Mouse (Mus musculus) neural tube, embryonic 12.5 days (tissue): ENCODE measurements around the gene Plcg2. TPM values are rescaled to one million over a fixed set of nuclear protein-coding genes. Genes with fewer than 3 reads are reported as not detected.
A peak's percentile ranks its signal among the peaks of the same experiment; 100 is the strongest.

ENCODE experiments used
- ATAC-seq: fragments of 200-750 bp; cut with Nextera tagmentation; 2 replicates; pipeline ENCODE4 v1.8.0; 2017; ENCODE audit warnings: low read depth, mild to moderate bottlenecking, moderate TSS enrichment, moderate library complexity; ENCODE audit not compliant: low FRiP score
- H3K27ac ChIP-seq: fragments of 300-500 bp; sonication (generic); 2 replicates; pipeline ENCODE4 v1.5.1; 2016
- H3K27me3 ChIP-seq: fragments of 300-500 bp; sonication (generic); replicated peaks from 2 replicates; pipeline ENCODE4 v1.6.1; 2016; ENCODE audit warnings: mild to moderate bottlenecking
- H3K36me3 ChIP-seq: fragments of 300-500 bp; sonication (generic); 2 replicates; pipeline ENCODE4 v1.6.1; 2016; ENCODE audit warnings: mild to moderate bottlenecking
- H3K4me1 ChIP-seq: fragments of 300-500 bp; sonication (generic); 2 replicates; pipeline ENCODE4 v1.6.1; 2016
- H3K4me2 ChIP-seq: fragments of 300-500 bp; sonication (generic); replicated peaks from 2 replicates; pipeline ENCODE4 v1.6.1; 2016; ENCODE audit warnings: mild to moderate bottlenecking
- H3K4me3 ChIP-seq: fragments of 300-500 bp; sonication (generic); 2 replicates; pipeline ENCODE4 v1.5.1; 2016
- H3K9ac ChIP-seq: fragments of 300-500 bp; sonication (generic); 2 replicates; pipeline ENCODE4 v1.6.1; 2016; ENCODE audit warnings: mild to moderate bottlenecking
- H3K9me3 ChIP-seq: fragments of 300-500 bp; sonication (generic); 2 replicates; pipeline ENCODE4 v1.6.1; 2016; ENCODE audit warnings: mild to moderate bottlenecking
- WGBS: fragments of 180-500 bp; shearing (Covaris S2); methylation state at CpG from one replicate; pipeline ENCODE4 v1.1.7; 2016; 5-methylcytosine and 5-hydroxymethylcytosine counted together
- polyA plus RNA-seq: library from polyadenylated mRNA; unstranded; fragments of >200 nt; fragmentation: Nextera tagmentation; extraction: Ambion mirVana; gene quantifications from 2 replicates; pipeline ENCODE4 v1.2.1, GENCODE M21; 2016

The Plcg2 gene
- polyA plus RNA-seq, 1 experiment from 2014 or later = 2.2 TPM

- Histone ChIP-seq H3K4me3 (no peak overlapping the region), H3K4me1 (peaks cover 12% of the 10 kb centered on the region; the same call in 1 of the 2 replicates), H3K9me3 (no peaks in the 10 kb centered on the region), H3K4me2 (0 out of 2 replicates have a peak overlapping the region, but pooled peaks have one; percentile 1), H3K36me3 (no peaks in the 10 kb centered on the region), H3K9ac (no peak overlapping the region), H3K27ac (no peak overlapping the region), H3K27me3 (no peaks in the 10 kb centered on the region)
- WGBS = 23% methylated on average over 11 of the region's 11 CpGs
- ATAC-seq = peak; percentile 70
These were observed 162.4 kb downstream of the Plcg2 start for GRCm38 (mm10) chr8:117660358-117661031.

GRCm38 (mm10) chr8:117667349-117668124, 169.4 kb downstream of the Plcg2 start:
- Histone ChIP-seq H3K27ac (no peak overlapping the region), H3K4me3 (no peak overlapping the region), H3K9me3 (no peaks in the 10 kb centered on the region), H3K4me1 (no peaks in the 10 kb centered on the region; the same call in 1 of the 2 replicates), H3K4me2 (no peak overlapping the region), H3K9ac (no peak overlapping the region), H3K36me3 (no peaks in the 10 kb centered on the region), H3K27me3 (no peaks in the 10 kb centered on the region)
- ATAC-seq = no peak
- 85% methylated on average over 13 of the region's 13 CpGs for WGBS

GRCm38 (mm10) chr8:117670461-117670860, 172.4 kb downstream of the Plcg2 start:
- H3K9me3 ChIP-seq = no peaks in the 10 kb centered on the region
- peaks cover 5% of the 10 kb centered on the region; the same call in 1 of the 2 replicates for H3K4me1 ChIP-seq
- no peaks in the 10 kb centered on the region for H3K27me3 ChIP-seq
- H3K9ac ChIP-seq = no peak overlapping the region
- no peak overlapping the region for H3K4me2 ChIP-seq
- WGBS = 21% methylated on average over 11 of the region's 11 CpGs
- ATAC-seq = no peak
- H3K4me3 ChIP-seq = no peak overlapping the region
- H3K27ac ChIP-seq = no peak overlapping the region
- no peaks in the 10 kb centered on the region for H3K36me3 ChIP-seq

- no peak overlapping the region for H3K4me3 ChIP-seq
- WGBS = 67% methylated on average over 3 of the region's 3 CpGs
- H3K4me1 ChIP-seq = peaks cover 5% of the 10 kb centered on the region; the same call in 1 of the 2 replicates
These were observed 174.5 kb downstream of the Plcg2 start for GRCm38 (mm10) chr8:117672558-117672957.

GRCm38 (mm10) chr8:117673430-117673830, 175.3 kb downstream of the Plcg2 start, which contains the start of gene Sdr42e1:
TSS of gene Sdr42e1 (minus strand) at chr8:117673689.
- Histone ChIP-seq H3K4me2 (peak within 1 kb of the TSS; percentile 60), H3K4me1 (peaks cover 5% of the 10 kb centered on the region; the same call in 1 of the 2 replicates), H3K4me3 (peak within 1 kb of the TSS; percentile 39), H3K9ac (no peak within 1 kb of the TSS), H3K9me3 (no peaks in the 10 kb centered on the region), H3K36me3 (no peaks in the 10 kb centered on the region), H3K27me3 (no peaks in the 10 kb centered on the region), H3K27ac (no peak within 1 kb of the TSS)
- ATAC-seq = no peak
- WGBS = 12% methylated on average over 17 of the region's 17 CpGs

More at GRCm38 (mm10) chr8:117672558-117672957, 174.5 kb downstream of the Plcg2 start:
- H3K4me2 ChIP-seq = no peak overlapping the region
- H3K27ac ChIP-seq = no peak overlapping the region
- H3K9ac ChIP-seq = no peak overlapping the region
- no peaks in the 10 kb centered on the region for H3K36me3 ChIP-seq
- H3K27me3 ChIP-seq = no peaks in the 10 kb centered on the region
- no peak for ATAC-seq
- no peaks in the 10 kb centered on the region for H3K9me3 ChIP-seq

- Histone ChIP-seq H3K27me3 (no peaks in the 10 kb centered on the region), H3K4me2 (no peak overlapping the region), H3K9me3 (no peaks in the 10 kb centered on the region), H3K27ac (no peak overlapping the region), H3K4me3 (no peak overlapping the region), H3K4me1 (peaks cover 5% of the 10 kb centered on the region; the same call in 1 of the 2 replicates), H3K9ac (no peak overlapping the region), H3K36me3 (no peaks in the 10 kb centered on the region)
- ATAC-seq = no peak
- WGBS = 72% methylated on average over 5 of the region's 5 CpGs
These were observed 177.1 kb downstream of the Plcg2 start for GRCm38 (mm10) chr8:117675171-117675570.

- no peak overlapping the region for H3K4me2 ChIP-seq
- no peak overlapping the region for H3K4me3 ChIP-seq
- H3K4me1 ChIP-seq = peaks cover 5% of the 10 kb centered on the region; the same call in 1 of the 2 replicates
- WGBS = 80% methylated on average over 9 of the region's 9 CpGs
- no peaks in the 10 kb centered on the region for H3K36me3 ChIP-seq
- H3K9me3 ChIP-seq = no peaks in the 10 kb centered on the region
- H3K9ac ChIP-seq = no peak overlapping the region
- ATAC-seq = no peak
- H3K27me3 ChIP-seq = no peaks in the 10 kb centered on the region
- H3K27ac ChIP-seq = no peak overlapping the region
These were observed 178.4 kb downstream of the Plcg2 start for GRCm38 (mm10) chr8:117676460-117676859.

GRCm38 (mm10) chr8:117677011-117677410, 178.9 kb downstream of the Plcg2 start:
- Histone ChIP-seq H3K4me2 (no peak overlapping the region), H3K4me3 (no peak overlapping the region), H3K9ac (no peak overlapping the region), H3K27me3 (no peaks in the 10 kb centered on the region), H3K36me3 (no peaks in the 10 kb centered on the region), H3K27ac (no peak overlapping the region), H3K9me3 (no peaks in the 10 kb centered on the region), H3K4me1 (peaks cover 5% of the 10 kb centered on the region; the same call in 1 of the 2 replicates)
- 92% methylated on average over 8 of the region's 8 CpGs for WGBS
- no peak for ATAC-seq

- Histone ChIP-seq H3K27me3 (no peaks in the 10 kb centered on the region), H3K9me3 (no peaks in the 10 kb centered on the region), H3K9ac (no peak overlapping the region), H3K4me2 (no peak overlapping the region), H3K36me3 (no peaks in the 10 kb centered on the region), H3K4me1 (no peaks in the 10 kb centered on the region), H3K27ac (no peak overlapping the region), H3K4me3 (no peak overlapping the region)
- ATAC-seq = no peak
- 87% methylated on average over 4 of the region's 4 CpGs for WGBS
These were observed 180.6 kb downstream of the Plcg2 start for GRCm38 (mm10) chr8:117678650-117679049.

- no peak for ATAC-seq
- H3K4me1 ChIP-seq = no peaks in the 10 kb centered on the region
- H3K9me3 ChIP-seq = no peaks in the 10 kb centered on the region
- H3K27me3 ChIP-seq = no peaks in the 10 kb centered on the region
- 51% methylated on average over 10 of the region's 10 CpGs for WGBS
- H3K36me3 ChIP-seq = no peaks in the 10 kb centered on the region
- no peak overlapping the region for H3K27ac ChIP-seq
- no peak overlapping the region for H3K4me3 ChIP-seq
- no peak overlapping the region for H3K9ac ChIP-seq
- H3K4me2 ChIP-seq = 0 out of 2 replicates have a peak overlapping the region, but pooled peaks have one; percentile 5
These were observed 185.9 kb downstream of the Plcg2 start for GRCm38 (mm10) chr8:117683925-117684472.

- no peak overlapping the region for H3K4me3 ChIP-seq
- no peak for ATAC-seq
- no peak overlapping the region for H3K27ac ChIP-seq
- H3K4me2 ChIP-seq = no peak overlapping the region
- H3K27me3 ChIP-seq = no peaks in the 10 kb centered on the region
- no peaks in the 10 kb centered on the region for H3K36me3 ChIP-seq
- H3K9ac ChIP-seq = no peak overlapping the region
- H3K4me1 ChIP-seq = no peaks in the 10 kb centered on the region
- H3K9me3 ChIP-seq = no peaks in the 10 kb centered on the region
- 53% methylated on average over 11 of the region's 11 CpGs for WGBS
These were observed 186.4 kb downstream of the Plcg2 start for GRCm38 (mm10) chr8:117684504-117684903.
